In genomic region chr11:86257054-86257453, GRCm38 (mm10) we compare ENCODE assay signal across 7 mouse cellular contexts. TPM values are rescaled to one million over a fixed set of nuclear protein-coding genes. Genes with fewer than 3 reads are reported as not detected.
DNase-seq lines count a peak whose midpoint lies in the region; ATAC-seq lines count a peak whose summit lies in the region.

No protein-coding gene starts in this region.

- H3K4me1 ChIP-seq in embryonic facial prominence, embryonic 12.5 days, result peaks cover 11% of the 10 kb centered on the region

- H3K27me3 ChIP-seq in embryonic facial prominence, embryonic 12.5 days, result no peaks in the 10 kb centered on the region

- H3K4me2 ChIP-seq in embryonic facial prominence, embryonic 12.5 days (replicated peaks), result peak overlapping the region; percentile 58

- peak overlapping the region; percentile 66 for H3K4me3 ChIP-seq in embryonic facial prominence, embryonic 12.5 days
- H3K4me3 ChIP-seq in macrophage (ENCODE audit: inconsistent target), result peak overlapping the region; percentile 90

- H3K27ac ChIP-seq in embryonic facial prominence, embryonic 12.5 days, result peak overlapping the region; percentile 72; the same call in 1 of the 2 replicates
- peak overlapping the region; percentile 42 for H3K27ac ChIP-seq in macrophage

- no peaks in the 10 kb centered on the region for H3K9me3 ChIP-seq in embryonic facial prominence, embryonic 12.5 days

- peaks cover 14% of the 10 kb centered on the region for H3K36me3 ChIP-seq in embryonic facial prominence, embryonic 12.5 days
- H3K36me3 ChIP-seq in macrophage (ENCODE audit: inconsistent target), result no peaks in the 10 kb centered on the region

- DNase-seq in retina, embryonic 14.5 days (ENCODE audit: low spot score), result peak; percentile 56
- no peak for DNase-seq in retina, postnatal 1 day
- peak; percentile 64 for DNase-seq in testis, postnatal 10 days (ENCODE audit: low spot score)
- no peak for DNase-seq in left cerebral cortex, postnatal 4 days

- 0 out of 2 replicates have a peak, but pooled peaks have one; percentile 47 for ATAC-seq in embryonic facial prominence, embryonic 12.5 days (ENCODE audit: insufficient number of reproducible peaks, insufficient read depth, low FRiP score, low TSS enrichment)
- peak; percentile 55 to 60 for ATAC-seq in hematopoietic stem cell, adult 5-6 weeks (replicated peaks in 1 of 2; ENCODE audit: insufficient read depth in 1 of 2, low FRiP score in 2 of 2, low TSS enrichment in 1 of 2, low read depth in 1 of 2, poor library complexity in 2 of 2, severe bottlenecking in 2 of 2)

- H3K79me2 ChIP-seq in macrophage (ENCODE audit: inconsistent target), result no peaks in the 10 kb centered on the region; the same call in 1 of the 2 replicates

- intact Hi-C loops in left cerebral cortex, postnatal 4 days (cut with DNase I), result no loop called here

- H3K9ac ChIP-seq in embryonic facial prominence, embryonic 12.5 days, result peak overlapping the region; percentile 76

- WGBS in embryonic facial prominence, embryonic 12.5 days, result under 1% methylated on average over 22 of the region's 22 CpGs
- 1% methylated on average over 18 of the region's 22 CpGs for WGBS in macrophage (ENCODE audit: missing documents)

RNA-seq across cellular contexts. Expression of gene Ints2, which starts 0.3 kb away (rescaled TPM):
- 48.2 and 50.1 TPM in 2 replicates for polyA plus RNA-seq in embryonic facial prominence, embryonic 12.5 days (2016; fragmentation: Nextera tagmentation; extraction: Ambion mirVana)
- total RNA-seq in hematopoietic stem cell, adult 5-6 weeks (2017), result 30.8 and 34.4 TPM in 2 replicates
- total RNA-seq in macrophage (2018; cell fraction: chromatin; rRNA removed), result 10 to 100 TPM; 12.2 to 60.0 (median 42.6) TPM
- 10 to 100 TPM in 9 of 26 experiments, 1 to 10 TPM in 17; 5.5 to 12.7 (median 9.6) TPM for total RNA-seq in macrophage (2018; cell fraction: cytosol; rRNA removed)
- 10 to 100 TPM; 10.8 to 43.9 (median 23.0) TPM for total RNA-seq in macrophage (2018; cell fraction: nucleus; rRNA removed)
- polyA plus RNA-seq in macrophage (2018), result 5.0 to 12.1 TPM (median 9.0 TPM) in 3 replicates
- 10 to 100 TPM; 33.7 to 35.6 TPM for total RNA-seq in left cerebral cortex, postnatal 4 days (2021)

RNA-seq across cellular contexts. Expression of gene Brip1, which starts 56.1 kb away (rescaled TPM):
- 9.0 and 9.3 TPM in 2 replicates for polyA plus RNA-seq in embryonic facial prominence, embryonic 12.5 days (2016; fragmentation: Nextera tagmentation; extraction: Ambion mirVana)
- 20.9 and 23.9 TPM in 2 replicates for total RNA-seq in hematopoietic stem cell, adult 5-6 weeks (2017)
- 10 to 100 TPM in 2 of 26 experiments, 1 to 10 TPM in 24; 1.6 to 17.1 (median 4.1) TPM for total RNA-seq in macrophage (2018; cell fraction: chromatin; rRNA removed)
- 1 to 10 TPM in 21 of 26 experiments, under 1 TPM in 5; 0.71 to 2.2 (median 1.2) TPM for total RNA-seq in macrophage (2018; cell fraction: cytosol; rRNA removed)
- total RNA-seq in macrophage (2018; cell fraction: nucleus; rRNA removed), result 10 to 100 TPM in 2 of 26 experiments, 1 to 10 TPM in 24; 1.3 to 17.1 (median 2.4) TPM
- 0.77 to 4.1 TPM (median 1.5 TPM) in 3 replicates for polyA plus RNA-seq in macrophage (2018)
- 1 to 10 TPM; 1.5 to 1.6 TPM for total RNA-seq in left cerebral cortex, postnatal 4 days (2021)

Comparison
In these comparisons a context has a peak if more than half of its experiments do, and no peak if none do; other contexts are left out.
1. DNase-seq: peak in retina, embryonic 14.5 days (single experiment) and testis, postnatal 10 days (single experiment); none in retina, postnatal 1 day (single experiment) and left cerebral cortex, postnatal 4 days (single experiment).